10 mouse cellular contexts compared by ENCODE assay signal in the genomic region with DNA sequence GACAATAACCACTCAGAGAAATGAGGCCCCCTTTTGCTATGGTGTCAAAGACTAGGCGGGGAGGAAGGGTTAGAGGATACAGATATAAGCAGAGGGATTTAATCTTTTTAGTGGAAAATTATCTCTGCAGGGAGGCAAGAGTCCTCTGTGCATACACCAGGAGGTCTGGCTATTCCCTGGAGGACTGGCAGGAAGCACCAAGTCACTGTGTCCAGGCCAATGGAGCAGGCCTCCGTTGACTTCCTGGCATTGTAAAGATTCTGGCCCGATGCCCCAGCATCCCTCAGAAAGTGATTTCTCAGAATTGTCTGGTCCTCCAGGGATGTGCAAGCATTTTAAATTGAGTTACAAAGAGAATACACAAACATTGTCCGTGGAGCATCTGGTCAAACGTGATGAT. TPM values are rescaled to one million over a fixed set of nuclear protein-coding genes. Genes with fewer than 3 reads are reported as not detected.
DNase-seq lines count a peak whose midpoint lies in the region; ATAC-seq and TF ChIP-seq lines count a peak whose summit lies in the region.
"Had no signal": no experiment of that assay in that cellular context is flagged by ENCODE, and none has a peak within 500 bp of the region (broad histone marks: within the 10 kb centered on the region; RNA-seq: fewer than 3 reads in every experiment).

No protein-coding gene starts in this region.

- no peaks in the 10 kb centered on the region for H3K4me1 ChIP-seq in heart, postnatal 0 days (ENCODE audit: control insufficient read depth, insufficient read depth)
- H3K4me1 ChIP-seq in forebrain, embryonic 16.5 days (replicated peaks; ENCODE audit: control insufficient read depth, insufficient read depth, low read length): peaks cover 13% of the 10 kb centered on the region

- no peak overlapping the region for H3K4me3 ChIP-seq in heart, postnatal 0 days (ENCODE audit: low read depth, low read length)
- no peak overlapping the region for H3K4me3 ChIP-seq in forebrain, embryonic 16.5 days (replicated peaks; ENCODE audit: low read length)
- H3K4me3 ChIP-seq: intestine, embryonic 15.5 days; neural tube, embryonic 13.5 days had no signal

- TF ChIP-seq EP300 in heart, postnatal 0 days (IDR thresholded peaks at IDR 0.05; ENCODE audit: low read depth): no peak; the same call in 1 of the 2 replicates

- H3K4me2 ChIP-seq in heart, postnatal 0 days (ENCODE audit: low read depth, low read length): no peak overlapping the region
- H3K4me2 ChIP-seq in forebrain, embryonic 16.5 days (ENCODE audit: low read length): no peak overlapping the region
- H3K4me2 ChIP-seq: intestine, embryonic 15.5 days; neural tube, embryonic 13.5 days had no signal

- peak; percentile 64 for DNase-seq in adrenal gland, adult 2 months
- DNase-seq in adrenal gland, postnatal 4 days (ENCODE audit: low spot score in 2 of 2): no peak
- DNase-seq in adrenal gland, postnatal 36 days: peak; percentile 36 to 66
- peak; percentile 64 for DNase-seq in heart, postnatal 0 days (ENCODE audit: low spot score)
- DNase-seq in lung, adult 18-20 months: peak; percentile 42 to 54
- DNase-seq in layer of hippocampus, postnatal 14 days (ENCODE audit: low spot score in 2 of 2): no peak

- no peaks in the 10 kb centered on the region for H3K36me3 ChIP-seq in heart, postnatal 0 days (replicated peaks; ENCODE audit: control insufficient read depth, insufficient read depth, low read length)
- no peaks in the 10 kb centered on the region for H3K36me3 ChIP-seq in forebrain, embryonic 16.5 days (ENCODE audit: control insufficient read depth, insufficient read depth)
- H3K36me3 ChIP-seq: intestine, embryonic 15.5 days; neural tube, embryonic 13.5 days had no signal

- ATAC-seq in heart, postnatal 0 days (ENCODE audit: insufficient read depth, low read depth): peak; percentile 73
- no peak for ATAC-seq in forebrain, embryonic 16.5 days
- no peak for ATAC-seq in erythroid progenitor cell, adult 5-6 weeks (replicated peaks; ENCODE audit: low FRiP score, poor library complexity, severe bottlenecking)
- ATAC-seq: intestine, embryonic 15.5 days had no signal

- WGBS in heart, postnatal 0 days: 52% methylated on average over 5 of the region's 5 CpGs
- 85% methylated on average over 5 of the region's 5 CpGs for WGBS in forebrain, embryonic 16.5 days

- TF ChIP-seq CTCF in heart, postnatal 0 days (IDR thresholded peaks at IDR 0.05; ENCODE audit: low read depth): no peak

- H3K27ac ChIP-seq in heart, postnatal 0 days (ENCODE audit: low read depth): peak overlapping the region; percentile 47; the same call in 1 of the 2 replicates
- H3K27ac ChIP-seq in forebrain, embryonic 16.5 days (ENCODE audit: low read length): no peak overlapping the region
- H3K27ac ChIP-seq: intestine, embryonic 15.5 days; neural tube, embryonic 13.5 days had no signal

- H3K9ac ChIP-seq in heart, postnatal 0 days (replicated peaks; ENCODE audit: low read depth, low read length): no peak overlapping the region
- no peak overlapping the region for H3K9ac ChIP-seq in forebrain, embryonic 16.5 days (replicated peaks; ENCODE audit: low read depth, low read length)
- H3K9ac ChIP-seq: intestine, embryonic 15.5 days; neural tube, embryonic 13.5 days had no signal

- H3K27me3 ChIP-seq in heart, postnatal 0 days (ENCODE audit: control insufficient read depth, insufficient read depth, low read length): no peaks in the 10 kb centered on the region
- no peaks in the 10 kb centered on the region for H3K27me3 ChIP-seq in forebrain, embryonic 16.5 days (replicated peaks; ENCODE audit: control insufficient read depth, insufficient read depth, low read length)
- H3K27me3 ChIP-seq: intestine, embryonic 15.5 days; neural tube, embryonic 13.5 days had no signal

- no peaks in the 10 kb centered on the region for H3K9me3 ChIP-seq in heart, postnatal 0 days (replicated peaks; ENCODE audit: control insufficient read depth, low read length)
- H3K9me3 ChIP-seq in forebrain, embryonic 16.5 days (ENCODE audit: control insufficient read depth, low read length): no peaks in the 10 kb centered on the region
- H3K9me3 ChIP-seq: intestine, embryonic 15.5 days; neural tube, embryonic 13.5 days had no signal

RNA-seq across cellular contexts. Expression of a gene that starts 3.0 kb away (rescaled TPM):
- total RNA-seq in adrenal gland, adult 2 months (2021): 10 to 100 TPM; 12.8 to 27.5 TPM
- polyA plus RNA-seq in adrenal gland, adult 2 months (2012; rRNA removed): 5.7 and 6.0 TPM in 2 replicates
- total RNA-seq in adrenal gland, postnatal 4 days (2021): 10 to 100 TPM; 19.1 to 19.6 TPM
- 10 to 100 TPM; 15.2 to 26.3 TPM for total RNA-seq in adrenal gland, postnatal 36 days (2021)
- 0.19 and 2.2 TPM in 2 replicates for total RNA-seq in heart, postnatal 0 days (2014; rRNA removed; ENCODE audit: low replicate concordance)
- polyA plus RNA-seq in heart, postnatal 0 days (2015; fragmentation: Nextera tagmentation; extraction: Ambion mirVana): 7.8 and 8.7 TPM in 2 replicates
- 27.7 and 27.8 TPM in 2 replicates for polyA plus RNA-seq in forebrain, embryonic 16.5 days (2015; fragmentation: Nextera tagmentation; extraction: Ambion mirVana)
- total RNA-seq in layer of hippocampus, postnatal 14 days (2021): 10 to 100 TPM; 70.0 to 73.6 TPM
- total RNA-seq in erythroid progenitor cell, adult 5-6 weeks (2015; ENCODE audit: low replicate concordance): not detected in 2 replicates
- total RNA-seq in erythroid progenitor cell, adult 5-6 weeks (2017; ENCODE audit: low replicate concordance): not detected in 2 replicates

Comparison
In these comparisons a context has a peak if more than half of its experiments do, and no peak if none do; other contexts are left out.
1. DNase-seq: peak in adrenal gland, adult 2 months (single experiment), adrenal gland, postnatal 36 days (2 of 2), heart, postnatal 0 days (single experiment) and lung, adult 18-20 months (2 of 2); none in adrenal gland, postnatal 4 days (0 of 2) and layer of hippocampus, postnatal 14 days (0 of 2).